Mouse (Mus musculus): ENCODE measurements at regions not wholly inside any gene's neighbourhood (a gene's known extent, or its start where the extent isn't known, plus 50 kb on each side); places are given as distances from the start of the nearest gene placed in this dataset.

DNA sequence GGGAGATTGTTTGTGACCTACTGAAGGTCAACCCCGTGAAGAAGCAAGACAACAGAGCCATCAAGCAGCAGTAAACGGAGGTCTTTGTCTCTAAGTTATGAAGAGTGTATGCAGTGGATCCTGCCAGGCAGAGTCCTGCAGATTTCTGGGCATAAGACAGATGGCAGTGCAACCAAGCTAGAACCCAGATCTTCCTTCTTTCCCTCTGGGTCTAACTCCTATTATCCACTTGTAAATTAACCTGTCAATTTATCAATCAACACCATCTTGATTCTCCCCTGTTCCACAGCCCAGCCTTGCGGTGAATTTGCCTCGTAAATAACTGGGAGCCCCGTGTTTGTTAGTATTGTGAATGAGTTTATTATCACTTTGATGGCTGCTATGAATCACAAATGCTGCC lies 555.7 kb downstream of the Nr2f2 start:
- no peak for DNase-seq

DNA sequence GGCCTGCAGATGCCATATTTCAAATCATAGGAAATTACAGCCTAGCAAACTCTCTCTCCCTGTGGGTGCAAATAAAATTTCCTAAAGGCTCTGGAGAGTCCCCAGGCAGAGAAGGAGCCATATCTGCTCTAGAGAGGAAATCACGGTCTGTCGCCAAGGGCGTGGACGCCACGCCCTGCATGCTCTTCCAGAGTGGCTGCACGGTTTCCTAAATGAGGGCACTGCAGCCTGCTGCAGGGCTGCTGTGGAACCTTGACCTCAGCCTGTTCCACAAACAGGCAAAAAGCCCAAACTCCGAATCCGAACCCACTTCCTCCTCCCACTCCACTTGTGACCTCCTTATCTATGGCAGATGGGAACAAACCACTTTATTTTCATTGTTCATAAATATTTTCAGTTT lies 559.3 kb downstream of the Nr2f2 start:
- peak; percentile 96 for DNase-seq

DNA sequence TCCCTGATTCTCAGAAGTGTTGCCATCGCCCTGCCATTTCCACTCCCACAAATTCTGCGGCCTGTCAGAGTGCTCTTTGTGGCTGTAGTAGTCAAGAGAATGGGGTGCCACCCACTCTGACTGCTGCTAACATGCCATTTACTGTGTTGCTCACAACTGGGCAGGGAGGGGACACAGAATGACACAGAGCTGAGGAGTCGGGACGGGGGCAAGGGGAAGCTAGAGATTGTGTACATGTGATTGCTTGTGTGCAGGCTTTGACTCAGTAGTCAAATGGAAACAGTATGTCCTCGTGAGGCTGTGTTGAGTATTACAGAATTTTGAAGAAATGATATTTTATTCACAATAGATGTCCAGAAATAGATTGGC lies 595.6 kb downstream of the Nr2f2 start:
- DNase-seq, result no peak

DNA sequence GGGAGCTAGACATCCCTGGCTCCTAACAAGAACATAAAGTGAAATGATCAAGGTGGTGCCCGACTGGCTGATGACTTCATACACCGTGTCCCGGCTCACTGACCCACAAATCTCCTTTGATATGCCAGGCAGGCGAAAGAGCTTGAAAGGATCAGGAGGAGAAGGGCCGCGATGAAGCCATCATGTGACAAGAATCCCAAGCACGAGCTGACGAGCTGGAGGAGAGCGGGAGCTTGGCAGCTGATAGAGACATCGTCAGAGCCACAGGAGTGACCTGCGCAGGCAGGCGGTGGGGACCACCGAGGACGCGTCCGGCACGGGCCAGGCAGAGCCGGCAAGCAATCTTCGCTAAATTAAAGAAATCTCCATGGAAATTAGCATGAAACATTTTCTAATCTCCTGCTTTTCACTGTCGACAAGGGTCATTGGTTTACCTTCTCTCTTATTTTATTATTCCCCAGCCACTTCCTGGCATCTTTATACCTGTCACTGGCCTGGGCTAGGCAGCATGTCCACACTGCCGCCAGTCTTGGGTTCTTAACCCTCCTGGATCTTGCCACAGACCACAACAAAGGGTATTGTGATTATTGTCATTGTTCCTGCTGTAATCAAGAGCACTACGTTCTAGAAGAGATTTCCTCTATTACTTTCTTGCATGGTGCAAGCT lies 596.1 kb downstream of the Nr2f2 start:
- DNase-seq, result no peak

DNA sequence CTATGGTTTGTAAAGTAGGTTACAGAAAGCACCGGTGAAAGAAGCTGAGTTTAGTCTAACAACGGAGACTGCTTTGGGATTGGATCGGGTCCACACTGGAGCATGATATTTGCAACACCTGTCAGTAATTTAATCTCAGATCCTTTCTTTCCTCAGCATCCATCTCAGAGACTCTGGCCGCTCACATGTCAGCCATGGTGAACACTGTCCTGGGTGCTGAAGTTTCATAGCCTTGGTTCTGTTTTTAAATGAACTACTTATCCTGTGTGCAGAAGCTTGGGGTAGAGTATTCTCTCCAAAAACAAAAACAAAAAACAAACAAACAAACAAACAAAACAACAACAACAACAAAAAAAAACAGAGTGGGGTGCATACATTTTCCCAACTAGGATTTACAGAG lies 600.1 kb downstream of the Nr2f2 start:
- DNase-seq, result no peak

DNA sequence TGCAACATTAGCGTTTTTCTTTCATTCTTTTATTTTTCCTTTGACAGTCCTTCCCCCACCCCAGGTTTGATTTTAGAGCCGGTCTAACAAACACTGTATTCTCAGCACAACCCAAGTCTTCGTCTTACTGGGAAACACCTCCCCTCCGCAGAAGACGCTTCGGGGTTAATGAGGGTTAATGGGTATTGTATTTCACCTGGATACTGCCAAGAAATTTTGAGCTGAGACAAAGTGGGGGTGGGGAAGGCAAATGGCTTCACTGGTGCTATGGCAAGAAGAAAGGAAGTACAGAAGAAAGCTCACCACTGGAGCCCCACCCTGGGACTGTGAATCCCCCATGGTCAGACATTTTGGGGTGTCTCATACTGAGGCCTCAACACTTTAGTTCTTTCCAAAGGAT lies 626.0 kb downstream of the Nr2f2 start:
- DNase-seq, result no peak

DNA sequence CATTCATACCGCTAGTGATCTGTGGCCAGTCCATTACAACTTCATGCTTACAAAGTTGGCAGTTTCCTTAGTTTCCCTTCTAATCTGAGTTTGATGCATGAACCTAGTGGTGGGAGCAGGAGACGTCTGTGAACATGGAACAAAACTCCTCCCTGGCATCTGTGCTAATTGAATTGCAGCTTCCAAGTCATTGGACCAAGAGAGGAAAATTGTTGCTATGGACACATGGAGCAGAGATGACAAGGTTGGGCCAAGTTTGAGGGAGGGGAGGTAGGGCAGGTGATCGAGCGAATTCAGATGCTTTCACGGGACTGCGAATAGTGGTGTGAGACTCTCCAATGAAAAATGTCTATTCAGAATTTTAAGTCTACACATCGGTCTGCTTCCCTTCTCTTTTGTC lies 627.5 kb downstream of the Nr2f2 start:
- DNase-seq, result no peak

DNA sequence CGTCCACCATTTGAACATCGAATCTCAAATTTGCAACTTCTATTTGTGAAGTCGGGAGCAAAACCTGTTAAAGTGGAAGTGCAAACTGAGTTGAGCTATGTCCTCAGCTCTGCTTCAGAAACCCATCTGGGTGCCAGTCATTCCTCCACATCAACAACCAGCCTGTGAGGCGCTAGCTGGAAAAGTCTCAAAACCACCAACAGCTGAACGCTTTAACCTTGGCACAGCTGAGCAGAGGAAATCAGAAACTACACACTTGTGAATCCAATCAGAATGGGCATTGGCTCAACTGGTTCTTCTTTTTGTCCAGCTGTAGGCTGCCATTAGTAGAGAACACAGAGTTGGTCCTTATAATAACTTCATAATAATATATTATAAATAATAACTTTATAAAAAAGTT lies 651.5 kb downstream of the Nr2f2 start:
- no peak for DNase-seq

DNA sequence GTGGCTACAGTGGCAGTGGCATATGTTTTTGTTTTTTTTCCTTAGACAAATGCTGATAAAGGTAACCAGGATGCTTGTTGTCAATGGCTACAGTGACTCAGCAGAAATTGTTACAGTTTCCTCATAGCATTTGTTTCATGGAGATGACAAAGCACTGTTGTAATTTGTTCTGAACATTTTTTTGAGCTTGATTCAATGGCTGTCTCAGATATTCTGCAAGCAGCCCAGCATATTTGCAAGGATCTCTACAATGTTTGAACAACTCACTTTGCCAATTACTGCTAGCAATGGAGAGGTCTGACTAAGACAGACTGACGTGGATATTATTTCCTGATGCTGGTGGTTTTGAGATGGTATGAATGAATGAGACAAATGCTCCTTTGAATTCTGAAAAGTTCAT lies 696.3 kb downstream of the Nr2f2 start:
- no peak for DNase-seq

DNA sequence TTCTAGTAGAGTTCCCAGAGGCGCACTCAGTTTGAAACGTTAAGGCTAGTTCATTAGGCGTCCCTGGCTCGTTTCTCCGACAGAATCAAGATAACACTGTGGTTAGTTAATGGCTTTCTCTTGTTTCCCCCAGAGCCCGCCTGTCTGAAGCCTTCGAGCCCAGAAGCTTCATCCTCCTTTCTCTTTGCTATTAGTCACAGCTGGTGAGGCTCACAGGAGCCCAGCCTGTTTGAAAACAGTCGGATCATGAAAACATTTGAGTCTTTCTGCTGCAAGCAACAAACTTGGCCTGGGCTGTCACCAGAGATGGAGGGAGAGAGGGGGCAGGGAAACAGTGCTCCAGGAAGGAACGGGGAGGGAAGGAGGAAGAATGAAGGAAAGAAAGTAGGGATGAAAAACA lies 711.0 kb downstream of the Nr2f2 start:
- peak; percentile 71 for DNase-seq

DNA sequence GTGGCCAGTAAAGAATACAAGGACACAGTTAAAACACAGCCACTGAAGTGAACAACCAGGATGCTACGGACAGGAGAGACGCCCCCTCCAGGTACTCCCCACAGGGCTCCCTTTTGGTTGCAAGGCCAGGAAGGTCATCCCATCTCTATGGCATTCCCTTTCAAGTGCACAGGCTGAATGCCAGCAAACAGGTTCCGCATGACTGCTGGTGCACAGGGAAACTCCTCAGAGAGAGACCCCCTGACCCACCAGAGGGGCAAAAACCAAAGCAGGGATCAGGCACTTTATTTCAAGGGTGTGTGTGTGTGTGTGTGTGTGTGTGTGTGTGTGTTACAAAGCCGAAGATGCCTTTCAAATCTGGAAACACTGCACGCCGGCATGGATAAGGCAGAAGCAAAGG lies 721.1 kb downstream of the Nr2f2 start:
- no peak for DNase-seq

DNA sequence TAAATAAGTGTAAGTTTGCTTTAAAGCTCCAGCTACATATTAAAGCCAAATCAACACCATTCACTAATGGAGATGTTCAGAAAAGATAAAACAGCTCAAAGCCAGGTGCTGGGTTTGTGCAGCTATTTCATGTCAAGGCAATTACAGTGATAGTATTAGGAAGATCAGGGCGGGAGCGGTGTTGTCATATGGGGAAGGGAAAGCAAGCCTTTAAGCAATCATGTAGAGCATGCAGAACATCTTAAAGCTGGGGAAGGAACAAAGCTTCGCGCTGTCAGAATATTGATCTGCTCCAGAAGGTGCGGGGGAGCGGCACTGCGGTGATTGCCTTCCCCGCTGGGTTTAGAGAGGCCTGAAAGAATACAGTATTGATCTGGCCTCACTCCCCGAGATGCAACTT lies 724.9 kb downstream of the Nr2f2 start:
- no peak for DNase-seq

DNA sequence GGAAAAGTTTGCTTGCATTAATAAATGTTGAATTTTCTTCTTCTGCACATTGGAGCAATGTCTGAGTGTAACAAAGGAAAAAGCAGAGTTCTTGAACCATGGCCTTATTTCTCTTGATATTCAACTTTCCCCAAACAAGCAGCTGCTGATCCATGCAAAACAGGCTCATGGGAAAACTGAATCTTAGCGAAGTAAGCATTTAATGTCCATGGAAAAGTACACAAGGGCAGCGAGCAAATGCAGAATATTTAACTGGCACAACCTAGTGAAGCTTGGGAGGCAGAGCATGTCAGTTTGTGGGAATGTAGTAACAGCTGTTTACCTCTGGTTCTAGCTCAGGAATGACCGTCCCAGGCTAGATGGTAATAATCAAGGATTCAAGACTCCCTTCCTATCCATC lies 766.7 kb downstream of the Nr2f2 start:
- DNase-seq, result no peak

DNA sequence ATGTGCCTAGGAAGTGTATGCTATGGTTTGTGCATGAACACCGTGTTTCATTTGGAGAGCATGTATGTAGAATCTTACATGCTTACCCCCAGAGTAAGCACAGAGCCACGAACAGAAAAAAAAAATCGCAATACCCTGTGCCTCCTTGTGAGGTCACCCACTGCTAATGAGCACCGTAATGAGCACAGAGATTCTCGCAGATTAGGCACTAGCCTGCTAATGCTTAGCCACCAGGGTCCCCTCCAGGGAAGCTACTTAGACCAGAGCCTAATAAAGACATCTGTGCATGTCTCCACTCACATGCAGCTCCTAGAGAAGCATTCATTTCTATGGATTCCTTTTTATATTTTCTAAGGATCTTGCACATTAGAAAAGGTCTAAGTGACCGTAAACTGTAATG lies 780.8 kb downstream of the Nr2f2 start:
- no peak for DNase-seq

DNA sequence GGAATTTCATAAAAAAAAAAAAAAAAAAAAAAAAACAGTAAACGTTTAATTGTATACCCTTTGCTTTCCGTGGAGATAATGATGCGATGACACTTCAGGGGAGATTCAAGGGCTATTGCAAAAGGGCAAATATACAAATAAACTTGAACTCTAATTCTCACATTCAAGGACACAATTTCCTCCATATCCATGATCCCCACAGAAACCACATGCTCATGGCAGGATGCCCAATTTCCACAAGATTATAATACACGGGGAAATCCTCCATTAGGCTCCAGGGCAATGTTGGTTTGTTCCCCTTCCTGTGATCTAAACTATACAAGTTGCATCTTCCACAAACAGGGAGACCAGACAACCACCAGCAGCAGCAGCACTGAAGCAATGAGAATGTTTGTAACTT lies 781.4 kb downstream of the Nr2f2 start:
- no peak for DNase-seq

DNA sequence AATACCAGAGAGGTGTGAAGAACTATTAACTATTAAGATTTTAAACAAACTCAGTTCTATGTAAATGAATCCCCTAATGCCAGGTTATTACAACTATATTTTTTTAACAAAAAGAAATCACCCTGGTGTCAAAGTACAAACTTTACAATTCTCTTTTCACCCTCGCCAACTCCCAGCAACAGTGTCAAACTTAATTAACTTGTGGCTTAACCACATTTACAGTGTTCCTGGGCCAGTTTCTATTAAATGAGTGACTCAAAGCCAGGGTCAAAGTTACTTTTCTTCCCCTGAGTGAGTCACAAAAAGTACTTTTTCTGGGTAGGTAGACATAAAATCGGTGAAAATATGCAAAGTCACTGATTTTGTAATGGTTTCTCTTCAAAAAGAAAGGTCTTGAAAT lies 782.0 kb downstream of the Nr2f2 start:
- DNase-seq, result no peak

DNA sequence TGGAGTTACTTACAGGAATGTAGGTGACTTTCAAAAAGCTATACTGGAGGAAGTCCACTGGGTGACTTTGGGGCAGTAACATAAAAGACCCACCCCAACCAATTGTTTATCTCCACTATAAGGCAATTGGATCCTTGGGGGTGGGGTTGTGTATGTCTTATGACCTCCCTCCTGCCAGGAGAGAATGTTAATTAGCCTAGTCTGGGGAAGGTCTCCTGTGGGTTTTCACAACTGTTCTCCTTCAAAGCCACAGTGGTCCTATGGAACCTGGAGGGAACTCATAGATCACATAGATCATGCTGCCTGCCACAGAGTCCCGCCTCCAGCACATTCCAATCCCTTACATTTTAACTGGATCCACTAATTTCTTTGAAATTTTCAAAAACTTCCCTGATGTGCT lies 782.6 kb downstream of the Nr2f2 start:
- no peak for DNase-seq

DNA sequence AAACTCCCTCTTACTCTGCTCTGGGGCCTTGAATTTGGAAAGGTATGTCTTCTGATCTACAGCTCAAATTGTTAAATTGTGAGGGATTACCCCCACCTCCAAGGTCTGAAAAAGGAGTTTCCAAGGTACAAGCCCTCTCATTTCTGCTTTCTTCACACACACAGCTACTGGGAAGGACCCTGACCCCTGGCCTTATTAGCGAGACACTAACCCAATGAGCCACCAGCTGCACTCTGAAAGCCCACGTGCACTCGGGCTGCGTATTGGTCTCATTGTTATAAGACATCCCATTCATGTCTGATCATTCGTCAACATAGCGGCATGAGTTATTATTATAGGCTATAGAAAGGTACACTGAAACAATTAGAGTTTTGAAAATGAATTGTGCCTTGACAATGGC lies 784.9 kb downstream of the Nr2f2 start:
- no peak for DNase-seq

DNA sequence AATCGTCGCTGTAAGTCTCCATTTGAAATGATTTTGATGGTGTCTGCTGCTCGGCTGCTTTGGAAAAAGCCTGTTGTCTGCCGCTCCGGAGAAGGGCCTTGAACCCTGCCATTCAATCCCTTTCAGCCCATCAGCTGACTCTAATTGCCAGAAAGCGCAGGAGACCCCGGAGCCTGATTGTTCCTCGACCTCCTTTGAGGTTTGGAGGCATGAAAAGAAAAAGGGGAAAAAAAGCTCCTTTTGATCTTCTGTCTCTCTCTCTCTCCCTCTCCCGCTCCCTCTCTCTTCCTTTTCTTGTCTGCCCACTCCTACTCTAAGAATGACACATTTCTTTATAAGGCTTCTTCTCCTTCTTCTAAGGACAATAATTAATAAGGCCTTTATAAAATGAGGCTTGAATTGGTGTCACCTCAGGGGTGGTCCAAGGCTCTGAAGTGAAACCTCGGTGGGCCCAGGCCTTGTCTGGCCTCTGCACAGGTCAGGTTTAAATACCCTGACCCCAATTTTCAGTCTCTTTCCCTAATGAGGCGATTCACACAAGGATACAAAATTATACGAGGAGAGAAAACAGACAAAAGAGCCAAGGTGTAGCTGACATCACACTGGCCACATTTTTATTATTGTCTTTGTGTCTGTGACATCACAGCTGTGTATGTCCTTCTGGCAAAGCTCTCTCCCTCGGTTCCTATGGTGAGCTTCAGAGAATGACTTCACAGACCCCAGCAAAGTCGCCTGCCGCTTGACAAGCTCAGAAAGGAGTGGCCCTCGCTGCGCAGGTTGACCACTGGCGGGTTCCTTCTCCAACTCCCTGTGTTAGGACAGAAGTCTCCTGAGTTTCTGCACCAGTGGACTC lies 787.4 kb downstream of the Nr2f2 start:
- DNase-seq, result no peak

DNA sequence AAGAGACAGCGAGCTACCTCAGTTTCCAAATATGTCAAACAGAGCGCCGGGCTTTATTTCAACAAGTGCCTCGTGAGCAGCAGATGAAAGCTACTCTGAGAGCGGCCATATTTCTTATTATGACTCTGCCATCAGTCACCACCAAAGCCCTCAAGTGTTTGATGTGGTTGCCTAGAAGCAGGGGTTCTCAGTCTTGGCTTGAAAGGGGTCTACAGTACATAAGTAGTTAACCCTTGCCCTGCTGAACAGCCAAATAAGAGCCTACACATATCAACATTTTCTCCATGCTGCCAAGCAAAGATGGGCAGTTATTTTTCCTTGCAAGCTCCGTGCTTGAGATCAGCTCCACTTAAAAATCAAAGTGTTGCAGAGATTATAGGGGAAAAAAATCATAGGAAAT lies 788.8 kb downstream of the Nr2f2 start:
- no peak for DNase-seq

DNA sequence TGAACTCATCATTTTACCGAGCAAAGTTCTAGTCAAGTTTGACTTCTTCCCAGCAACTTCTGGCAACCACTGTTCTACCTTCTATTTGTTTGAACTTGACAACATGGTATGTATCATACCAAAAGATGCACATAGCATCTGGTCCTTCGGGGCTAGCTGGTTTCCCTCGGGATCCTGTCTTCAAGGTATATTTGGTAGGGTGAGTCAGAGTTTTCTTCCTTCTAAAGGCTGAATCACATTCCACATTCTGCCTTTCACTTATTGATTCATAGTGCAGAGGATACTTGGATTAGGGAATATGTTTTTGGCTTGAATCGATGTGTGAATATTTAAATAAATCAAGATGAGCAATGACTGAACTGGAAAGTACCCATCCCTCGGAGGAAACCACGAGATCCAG lies 789.9 kb downstream of the Nr2f2 start:
- DNase-seq, result no peak

DNA sequence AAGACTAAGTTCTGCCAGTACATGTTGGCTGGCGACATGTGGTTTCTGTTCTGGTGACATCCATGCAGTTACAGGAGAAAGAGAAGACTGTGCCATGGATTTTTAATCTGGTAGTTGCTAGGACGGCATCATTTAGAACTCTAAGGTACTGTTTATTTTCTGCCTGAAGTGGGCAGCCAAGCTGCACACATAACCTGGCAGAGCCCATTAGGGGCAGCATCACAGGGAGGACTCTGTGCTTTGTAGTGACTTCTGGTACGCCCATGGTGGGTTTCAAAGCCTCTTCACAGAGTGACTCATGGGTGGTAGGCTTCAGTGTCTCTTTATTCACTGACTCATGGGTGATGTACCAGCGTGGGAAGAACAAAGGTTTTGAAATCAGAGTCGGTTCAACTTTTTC lies 792.8 kb downstream of the Nr2f2 start:
- DNase-seq, result no peak

DNA sequence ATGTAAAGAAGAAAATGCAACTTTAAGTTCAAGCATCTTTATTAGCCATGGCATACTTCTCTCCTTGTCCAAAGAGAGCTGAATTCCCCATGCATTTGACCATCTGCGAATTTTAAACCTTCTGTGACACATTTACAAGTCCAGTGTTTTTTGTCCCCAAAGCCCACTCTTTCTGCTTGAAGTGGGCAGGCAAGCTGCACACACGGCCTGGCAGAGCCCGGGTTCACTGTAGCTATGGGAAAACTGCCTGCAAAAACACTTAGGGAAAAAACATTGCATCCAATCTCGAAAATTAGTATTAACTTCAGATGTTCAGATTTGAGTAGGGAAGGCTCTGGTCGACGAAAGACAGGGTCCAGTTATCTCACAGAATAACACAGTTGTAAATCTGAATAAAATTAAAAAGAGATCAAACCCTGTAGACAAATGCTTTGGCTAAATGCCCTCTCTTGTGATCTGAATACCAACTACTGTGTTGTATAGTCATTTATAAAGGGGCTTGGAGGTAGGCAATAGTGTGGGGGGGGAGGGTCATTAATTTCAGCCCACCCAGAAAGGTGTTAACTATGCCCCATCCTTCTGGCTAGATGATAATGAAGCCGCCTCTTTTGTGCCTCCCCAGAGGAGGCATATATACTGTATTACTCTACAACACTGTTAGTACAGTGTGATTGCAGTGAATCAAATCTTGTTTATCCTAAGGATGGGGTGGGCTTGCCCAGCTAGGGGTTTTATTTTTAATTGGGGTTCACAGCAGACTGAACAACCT lies 793.7 kb downstream of the Nr2f2 start:
- no peak for DNase-seq

DNA sequence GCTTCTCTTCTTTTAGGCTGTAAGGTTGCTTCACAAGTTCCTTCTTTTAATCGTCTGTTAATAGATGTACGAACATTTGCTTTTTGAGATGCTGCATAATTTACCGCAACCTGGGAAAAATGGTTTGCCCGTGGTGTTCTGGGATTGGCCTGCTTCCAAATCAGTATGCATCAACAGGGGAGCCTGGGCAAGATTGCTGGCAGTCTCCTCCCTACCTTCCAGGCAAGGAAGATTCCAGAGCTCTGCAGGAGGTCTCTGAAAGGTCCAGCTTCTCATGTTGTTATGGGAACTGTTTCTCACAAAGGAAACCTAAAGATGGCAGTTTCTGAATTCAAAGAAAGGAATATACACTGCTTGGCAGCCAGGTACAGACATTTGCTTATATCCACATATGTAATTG lies 799.6 kb downstream of the Nr2f2 start:
- no peak for DNase-seq
